Mouse (Mus musculus) gastrocnemius, postnatal 10 days (tissue): ENCODE data around the gene Lrrc45. TPM values are rescaled to one million over a fixed set of nuclear protein-coding genes. Genes with fewer than 3 reads are reported as not detected.
"Not testable (repeated sequence)": the region's sequence is repeated elsewhere in the genome, so short reads cannot be mapped to it uniquely, and the experiment has no call there.

Experiments
- DNase-seq: peaks from one replicate; pipeline ENCODE4 v3.0.0; 2021; ENCODE audit warnings: mixed read lengths
- long read RNA-seq, 2 experiments: library from polyadenylated mRNA; stranded (forward); transcript quantifications; one replicate each; pipeline ENCODE4 v2.0.0; 2021
- total RNA-seq, 2 experiments: library from RNA; stranded (reverse); gene quantifications; 2 replicates each; pipeline ENCODE4 v1.2.3; 2021

Lrrc45 gene
- 10 to 100 TPM in 1 of 2 experiments, 1 to 10 TPM in 1; 7.7 to 10.1 TPM for total RNA-seq
- long read RNA-seq, experiment 1, transcript Lrrc45-201 (18 exons, 2,492 nt): major isoform, 8 of 19 reads
- long read RNA-seq, experiment 1, partial matches to known transcripts: 1 of 19 reads
- long read RNA-seq, experiment 1, other reads (novel, unspliced or antisense): 8 of 19 reads
- long read RNA-seq, experiment 2, partial matches to known transcripts: 3 of 13 reads
- long read RNA-seq, experiment 2, other reads (novel, unspliced or antisense): 6 of 13 reads

DNA sequence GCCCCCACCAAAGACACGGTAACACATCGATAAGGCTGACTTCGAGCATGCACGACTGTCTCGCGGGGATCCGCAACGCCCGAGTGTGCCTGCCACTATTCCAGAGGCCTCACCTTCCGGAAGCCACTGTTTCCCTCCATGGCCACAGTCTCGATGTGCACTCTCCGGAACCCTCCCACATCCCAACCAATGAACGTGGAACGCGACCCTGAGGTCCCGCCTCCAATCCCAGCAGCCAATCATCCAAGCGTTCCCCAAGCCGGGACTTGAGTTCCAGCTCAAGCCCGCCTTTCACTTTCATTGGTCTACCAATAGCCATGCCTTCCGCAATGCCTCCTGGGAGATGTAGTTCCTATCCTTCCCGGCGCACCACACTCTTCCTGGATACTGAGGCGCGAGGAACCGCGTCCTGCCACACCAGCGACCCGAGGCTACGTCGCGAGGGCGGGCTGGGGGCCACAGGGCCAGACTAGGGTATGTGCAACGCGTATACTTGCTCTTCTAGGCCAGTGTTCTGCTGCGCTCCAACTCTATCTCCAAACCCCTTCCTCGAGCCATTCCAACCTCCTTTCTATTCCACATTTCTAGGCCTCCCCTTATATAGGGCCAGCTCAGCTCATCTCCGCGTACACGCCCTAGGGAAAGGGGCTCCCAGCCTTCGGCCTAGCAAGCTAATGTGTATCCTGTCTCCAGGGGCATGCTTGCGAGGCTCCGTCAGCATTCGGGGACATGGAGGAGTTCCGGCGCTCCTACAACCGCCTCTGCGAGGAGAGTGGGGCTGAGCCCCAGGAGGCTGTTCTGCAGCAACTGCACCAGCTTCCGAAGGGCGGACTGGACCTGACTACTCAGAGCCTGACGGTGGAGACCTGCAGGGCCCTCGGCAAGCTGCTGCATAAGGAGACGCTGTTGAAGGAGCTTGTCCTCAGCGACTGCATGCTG, at the start of gene Lrrc45, which contains the start of gene Cenpx:
Lrrc45 (plus strand) TSS at position 346 of the 939 bp plus-strand sequence.
Cenpx (minus strand) TSS at position 159 of the 939 bp plus-strand sequence.
- DNase-seq: peak; percentile 89

DNA sequence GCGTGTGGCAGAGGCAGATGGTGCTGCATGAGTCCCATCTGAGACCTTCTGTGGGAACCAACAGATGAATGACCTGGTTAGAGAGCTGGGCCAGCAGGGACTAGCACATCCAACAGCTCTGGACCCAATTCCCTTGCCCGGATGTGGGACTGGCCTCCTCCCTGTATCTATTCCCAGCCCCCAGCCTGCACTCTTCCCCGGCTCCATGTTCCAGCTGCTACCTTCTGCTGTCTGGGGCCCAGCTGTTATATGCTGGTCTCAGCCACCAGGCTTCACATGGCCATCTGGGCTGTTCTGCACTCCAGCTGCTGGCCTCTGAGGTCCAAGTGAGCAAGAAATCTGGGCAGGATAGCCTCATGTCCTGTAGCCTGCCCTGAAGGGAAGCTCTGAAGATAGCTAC, 48.3 kb upstream of the Lrrc45 start:
- no peak for DNase-seq

DNA sequence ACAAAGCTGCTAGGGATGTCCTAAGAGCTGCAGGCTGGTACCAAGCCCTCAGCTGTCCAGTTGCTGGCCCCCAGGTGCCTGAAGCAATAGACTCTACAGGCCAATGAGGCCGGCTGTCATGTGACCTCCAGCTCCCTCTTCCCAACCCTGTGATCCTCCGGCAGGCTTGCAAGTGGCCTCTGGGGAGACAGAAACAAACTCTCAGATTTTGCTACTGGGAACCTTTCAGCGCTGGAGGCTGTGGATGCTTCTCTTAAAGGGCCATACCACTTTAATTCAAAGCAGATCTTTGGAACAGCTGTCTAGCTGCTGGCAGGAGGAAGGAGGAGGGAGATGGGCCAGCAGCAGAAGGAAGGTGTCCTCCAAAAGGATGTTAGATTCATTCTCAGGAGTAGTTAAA, 47.1 kb upstream of the Lrrc45 start:
- DNase-seq: no peak

DNA sequence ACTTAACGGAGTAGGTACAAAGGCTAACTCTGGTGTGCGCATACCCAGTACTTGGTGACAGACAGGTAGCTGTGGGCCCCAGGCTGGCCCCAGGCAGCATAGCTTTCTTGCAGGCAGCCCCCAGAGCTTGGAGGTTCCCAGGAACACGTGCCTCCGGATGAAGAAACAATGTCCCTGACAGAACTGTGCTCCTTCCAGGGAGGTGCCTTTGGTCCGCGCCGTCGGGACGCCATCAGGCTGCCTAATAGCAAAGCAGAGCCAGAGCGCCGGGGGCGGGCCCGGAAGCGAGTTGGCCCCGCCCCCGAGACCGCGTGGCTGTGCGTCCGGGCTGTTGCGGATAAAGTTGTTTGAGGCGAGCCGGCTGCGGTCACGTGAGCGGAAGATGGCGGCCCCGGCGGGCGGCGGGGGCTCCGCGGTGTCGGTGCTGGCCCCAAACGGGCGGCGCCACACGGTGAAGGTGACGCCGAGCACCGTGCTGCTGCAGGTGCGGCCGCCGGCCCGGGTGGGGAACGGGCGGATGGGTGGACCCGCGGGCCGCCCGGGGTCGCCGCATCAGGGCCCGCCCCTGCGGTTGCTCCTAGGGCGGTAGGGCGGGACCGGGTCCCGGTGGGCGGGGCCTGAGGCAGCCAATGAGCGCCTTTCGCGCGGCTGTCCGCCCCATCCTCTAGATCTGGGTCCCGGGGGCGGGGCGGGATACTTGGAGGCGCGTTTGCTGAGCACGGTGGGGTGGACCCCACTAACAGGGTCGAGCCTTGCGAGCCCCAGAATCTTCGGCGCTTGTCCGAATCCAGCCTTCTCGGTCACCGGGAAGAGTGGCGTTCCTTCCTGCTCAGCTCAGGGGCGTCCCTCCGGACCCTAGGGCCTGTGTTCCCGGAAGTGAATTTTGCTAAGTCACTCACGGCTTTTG, 40.8 kb upstream of the Lrrc45 start, which contains the start of gene Aspscr1:
Aspscr1 (plus strand) TSS at position 287 of the 907 bp plus-strand sequence.
- DNase-seq: peak; percentile 98

DNA sequence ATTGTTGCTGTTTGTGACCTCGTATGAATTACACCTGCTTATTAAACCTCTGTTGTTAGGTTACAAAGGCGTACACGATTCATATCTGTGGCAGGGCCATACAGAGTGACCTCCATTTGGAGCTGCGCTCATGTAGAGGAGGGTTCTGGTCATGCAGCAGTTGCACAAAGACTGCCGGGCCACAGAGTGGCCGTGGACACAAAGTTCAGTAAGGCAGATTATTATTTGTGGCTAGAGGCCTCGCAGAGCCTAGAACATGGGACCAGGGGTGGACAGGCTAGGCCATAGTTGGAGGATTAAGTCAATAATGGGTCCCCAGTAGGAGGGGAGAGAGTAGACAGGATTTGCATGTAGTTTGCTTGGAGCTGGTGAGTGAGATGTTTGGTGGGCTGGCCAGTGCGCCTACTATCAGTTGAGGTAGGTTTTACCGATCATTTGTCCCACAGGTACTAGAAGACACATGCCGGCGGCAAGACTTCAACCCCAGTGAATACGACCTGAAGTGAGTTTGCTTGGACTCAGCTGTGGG, 40.1 kb upstream of the Lrrc45 start:
- no peak for DNase-seq

GRCm38 (mm10) chr11:120675875-120676274, 37.9 kb upstream of the Lrrc45 start:
- DNase-seq: not testable (repeated sequence)

DNA sequence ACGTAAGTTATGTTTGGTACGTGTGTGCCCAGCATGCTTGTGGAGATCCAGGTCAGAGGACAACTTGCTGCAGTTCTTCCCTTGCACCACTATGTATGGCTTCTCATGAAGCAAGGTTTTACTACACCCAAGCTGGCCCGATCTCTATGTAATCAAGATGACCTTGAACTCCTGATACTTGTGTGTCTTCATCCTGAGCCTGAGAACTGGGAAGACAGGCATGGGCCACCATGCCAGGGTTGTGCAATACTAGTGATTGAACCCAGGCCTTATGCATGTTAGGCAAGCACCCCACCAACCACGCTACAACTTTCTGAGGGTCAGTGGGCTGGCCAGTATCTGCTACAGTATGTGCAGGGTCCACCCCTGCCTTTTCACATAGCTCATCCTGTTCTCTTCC, 36.8 kb upstream of the Lrrc45 start:
- no peak for DNase-seq

DNA sequence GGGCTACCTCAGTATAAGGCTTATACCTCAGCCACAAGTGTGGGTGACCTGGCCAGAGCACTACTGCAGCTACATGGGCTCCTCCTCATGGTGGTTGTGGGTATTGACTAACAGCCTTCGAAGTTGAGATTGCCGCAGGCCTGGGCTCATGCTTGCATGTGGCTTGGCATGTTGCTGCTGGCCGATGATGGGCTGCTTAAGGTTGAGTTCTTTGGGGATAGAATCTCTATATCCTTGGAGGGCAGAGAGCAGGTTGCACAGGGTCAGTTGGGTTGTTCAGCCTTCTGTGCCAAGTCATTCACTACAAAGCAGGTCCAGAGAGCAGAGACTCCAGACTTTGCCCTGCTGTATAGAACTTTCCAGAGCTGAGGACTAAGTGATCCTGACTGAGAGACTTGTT, 33.8 kb upstream of the Lrrc45 start:
- DNase-seq: no peak

DNA sequence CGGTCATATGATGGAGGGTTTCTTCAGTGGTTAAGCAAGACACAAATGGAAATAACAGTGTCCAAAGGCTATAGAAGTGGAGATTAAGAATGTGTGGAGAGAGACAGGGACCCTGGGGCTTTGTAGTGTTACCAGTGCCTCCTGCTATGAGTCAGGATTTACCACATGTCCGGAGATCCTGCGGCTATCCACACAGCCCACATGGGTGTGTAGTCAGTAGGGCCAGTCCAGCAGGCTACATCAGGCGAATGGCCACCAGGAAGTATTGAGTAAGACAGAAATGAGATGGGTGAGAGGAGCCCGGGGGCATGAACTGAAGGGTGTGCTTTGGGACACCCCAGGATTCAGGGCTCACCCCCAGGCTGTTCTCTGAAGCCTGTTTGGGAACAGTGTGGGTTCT, 31.0 kb upstream of the Lrrc45 start:
- DNase-seq: no peak

- DNase-seq: no peak
Observed at GRCm38 (mm10) chr11:120683536-120683935, 30.2 kb upstream of the Lrrc45 start.

- DNase-seq: no peak
Observed at GRCm38 (mm10) chr11:120684086-120684485, 29.6 kb upstream of the Lrrc45 start.

DNA sequence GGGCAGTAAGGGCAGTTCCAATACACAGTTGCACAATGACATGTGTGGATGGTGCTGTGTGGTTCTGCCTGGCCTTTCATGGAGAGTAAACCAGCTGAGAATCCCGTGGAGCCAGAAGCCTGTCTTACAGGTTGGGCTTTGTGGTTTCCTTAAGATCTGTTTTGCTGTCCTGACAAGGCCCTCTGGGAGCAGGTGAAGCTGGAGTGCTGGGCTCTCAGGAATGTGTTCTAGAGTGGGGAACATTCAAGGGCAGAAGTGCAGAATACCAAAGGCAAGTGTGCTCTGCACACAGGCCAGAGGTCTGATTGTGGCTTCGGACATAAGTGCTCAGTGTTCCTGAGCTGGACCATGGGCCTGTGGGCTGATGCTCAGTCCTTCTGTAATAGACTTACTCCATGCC, 29.1 kb upstream of the Lrrc45 start:
- DNase-seq: no peak

DNA sequence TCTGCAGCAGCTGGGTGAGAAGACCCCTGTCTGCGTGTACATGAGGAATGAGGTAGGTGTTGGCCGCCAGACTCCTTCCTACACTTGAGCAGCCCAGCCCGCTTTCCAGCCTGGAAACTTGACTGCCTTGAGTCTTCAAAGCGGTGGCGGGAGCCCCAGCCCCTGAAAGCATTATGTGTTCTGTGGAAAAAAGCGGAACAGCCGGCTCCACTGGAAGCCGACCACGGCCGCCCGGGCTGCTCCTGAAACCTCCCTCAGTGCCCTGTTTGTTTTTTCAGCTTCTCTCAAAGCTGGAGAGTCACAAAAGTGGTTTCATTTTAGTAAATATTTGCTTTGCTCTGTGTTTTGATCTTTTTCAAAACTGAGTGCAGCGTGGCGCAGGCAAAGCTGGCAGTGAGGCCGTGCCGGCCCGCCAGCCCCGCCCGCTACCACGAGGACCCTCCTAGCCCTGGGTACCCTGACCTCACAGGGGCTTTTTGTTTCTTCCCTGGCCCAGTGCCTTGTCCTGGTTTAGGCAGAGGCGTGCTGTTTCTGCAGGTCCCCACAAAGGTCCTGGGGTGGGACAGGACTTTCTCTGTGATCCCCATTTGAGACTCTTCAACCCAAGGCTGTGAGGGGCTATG, 27.0 kb upstream of the Lrrc45 start:
- DNase-seq: no peak

DNA sequence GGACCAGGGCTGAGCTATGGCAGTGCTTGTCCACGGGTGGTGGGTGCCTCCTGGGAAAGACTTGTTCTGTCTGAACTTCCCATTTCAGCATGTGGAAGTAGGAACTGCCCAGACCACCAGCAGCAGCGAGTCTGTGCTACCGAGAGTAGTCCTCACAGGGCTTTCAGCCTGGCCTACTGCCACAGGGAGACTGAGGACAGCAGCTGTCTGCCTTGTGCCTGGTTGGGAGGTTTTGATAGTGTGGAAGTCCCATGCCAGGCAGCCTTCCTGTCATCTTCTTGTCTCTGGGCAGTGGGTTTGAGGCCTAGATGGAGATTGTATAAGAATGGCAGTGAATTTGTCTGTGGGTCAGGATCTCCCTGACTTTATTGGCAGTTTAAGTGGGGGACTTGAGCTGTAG, 24.4 kb upstream of the Lrrc45 start:
- DNase-seq: no peak

GRCm38 (mm10) chr11:120692471-120693011, 21.2 kb upstream of the Lrrc45 start:
- no peak for DNase-seq

DNA sequence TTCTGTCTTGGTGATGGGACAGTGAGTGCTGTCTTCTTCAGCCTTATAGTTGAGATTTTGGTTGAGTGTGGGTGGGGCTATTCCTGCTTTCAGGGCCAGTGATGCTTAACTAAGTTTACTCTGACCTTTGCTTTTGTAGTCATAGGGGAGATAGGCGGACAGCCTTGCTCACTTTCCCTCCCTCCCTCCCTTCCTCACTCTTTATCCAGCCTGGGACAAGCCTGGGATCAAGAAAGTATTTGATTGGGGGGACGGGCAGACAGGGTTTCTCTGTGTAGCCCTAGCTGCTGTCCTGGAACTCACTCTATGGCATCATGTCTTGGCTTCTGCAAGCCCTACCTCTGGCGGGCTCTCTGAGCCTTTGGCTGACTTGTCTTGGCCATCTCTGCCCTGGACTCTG, 20.3 kb upstream of the Lrrc45 start:
- DNase-seq: no peak

DNA sequence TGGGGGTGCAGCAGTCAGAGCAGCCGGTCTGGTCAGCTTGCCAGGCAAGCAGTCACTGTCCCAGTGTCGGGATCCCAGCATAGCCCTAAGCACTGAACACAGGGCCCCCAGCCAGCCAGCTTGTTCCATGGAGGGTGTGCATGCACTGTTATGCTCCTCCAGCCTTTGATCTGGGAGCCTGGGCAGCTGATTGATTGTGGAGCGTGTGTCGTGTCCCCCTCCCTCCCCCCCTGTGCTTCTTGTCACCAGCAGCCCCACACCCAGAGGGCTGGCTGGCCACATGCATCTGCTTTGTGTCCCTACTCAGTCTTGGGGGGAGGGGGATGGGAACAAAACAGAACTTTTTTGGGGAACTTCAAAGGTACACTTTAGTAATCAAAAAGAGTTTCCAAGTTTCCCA, 18.5 kb upstream of the Lrrc45 start:
- DNase-seq: no peak

DNA sequence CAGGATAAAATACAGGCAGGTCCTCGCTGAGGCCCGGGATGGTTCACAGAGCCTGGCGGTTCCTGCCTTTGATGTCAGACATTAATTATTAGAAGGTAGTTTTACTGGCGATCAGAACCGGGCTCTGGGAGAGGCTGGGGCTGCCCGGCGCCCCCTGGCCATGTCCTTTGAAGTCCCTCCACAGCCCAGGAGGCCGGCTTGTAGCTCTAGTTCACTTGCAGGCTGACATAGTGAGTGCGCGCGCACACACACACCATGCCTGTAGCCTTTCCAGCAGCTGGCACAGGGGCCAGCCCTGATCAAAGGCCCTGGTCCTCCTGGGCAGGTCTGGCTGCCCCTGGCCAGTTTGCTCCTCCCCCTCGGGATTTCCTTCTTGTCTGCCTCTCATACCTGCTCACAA, 18.1 kb upstream of the Lrrc45 start:
- DNase-seq: no peak

- no peak for DNase-seq
Observed at GRCm38 (mm10) chr11:120696568-120696967, 17.2 kb upstream of the Lrrc45 start.

DNA sequence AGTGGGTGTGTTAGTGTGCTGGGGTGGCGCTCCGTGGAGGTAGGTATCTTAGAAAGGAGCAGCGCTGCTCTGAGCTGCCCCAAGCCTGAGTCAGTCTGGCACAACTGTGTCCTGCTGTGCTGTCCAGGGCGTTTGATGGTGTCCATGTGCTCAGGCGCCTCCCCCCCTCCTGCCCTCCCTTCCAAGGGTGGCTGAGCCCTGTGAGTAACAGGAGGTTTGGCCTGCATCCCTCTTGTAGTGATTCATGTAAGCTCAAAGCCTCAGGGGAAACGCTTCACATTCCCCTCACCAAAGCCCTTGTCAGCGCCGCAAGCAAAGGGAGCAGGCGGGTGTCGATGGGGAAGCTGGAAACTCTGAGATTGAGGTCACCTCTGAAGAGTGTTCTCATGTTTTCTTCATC, 16.0 kb upstream of the Lrrc45 start:
- peak; percentile 45 for DNase-seq
